Mouse (Mus musculus) cortical plate, adult 2 months (tissue): ENCODE measurements around the gene Sept6. TPM values are rescaled to one million over a fixed set of nuclear protein-coding genes. Genes with fewer than 3 reads are reported as not detected.
A peak's percentile ranks its signal among the peaks of the same experiment; 100 is the strongest.

Source experiments
- H3K27ac ChIP-seq: fragments of 200-500 bp; 2 replicates; pipeline ENCODE4 v1.5.1; 2012; ENCODE audit warnings: low read length, control low read depth, inconsistent platforms; ENCODE audit not compliant: insufficient read depth
- H3K4me1 ChIP-seq: fragments of 200-500 bp; 2 replicates; pipeline ENCODE4 v1.6.1; 2011; ENCODE audit warnings: low read length; ENCODE audit not compliant: control insufficient read depth, insufficient read depth
- H3K4me3 ChIP-seq: fragments of 200-500 bp; 2 replicates; pipeline ENCODE4 v1.5.1; 2011; ENCODE audit warnings: mild to moderate bottlenecking, low read length, control low read depth; ENCODE audit not compliant: insufficient read depth
- CTCF ChIP-seq: fragments of 200-500 bp; IDR thresholded peaks from 2 replicates; pipeline ENCODE4 v1.5.1; 2011; ENCODE audit warnings: mild to moderate bottlenecking, control low read depth, low read length; ENCODE audit not compliant: insufficient read depth; ENCODE audit errors: extremely low read depth
- POLR2A ChIP-seq: fragments of 200-500 bp; IDR thresholded peaks from 2 replicates; pipeline ENCODE4 v1.6.1; 2011; ENCODE audit warnings: mild to moderate bottlenecking, low read length, control low read depth; ENCODE audit not compliant: insufficient read depth; ENCODE audit errors: extremely low read depth
- polyA plus RNA-seq: library from polyadenylated mRNA; depleted of rRNA; stranded (reverse); fragments of >200 nt; gene quantifications from 2 replicates; pipeline ENCODE4 v1.2.3, GENCODE M21; 2012; rRNA removed

Sept6 gene
- 58.4 and 60.1 TPM in 2 replicates for polyA plus RNA-seq

- no peak within 1 kb of the TSS for H3K27ac ChIP-seq
- no peak within 1 kb of the TSS for H3K4me3 ChIP-seq
- TF ChIP-seq POLR2A (no peak), CTCF (no peak)
These were observed at the start of gene Sept6 for GRCm38 (mm10) chrX:36991694-36992093. Sept6 (minus strand) TSS chrX:36991794.

GRCm38 (mm10) chrX:37028378-37028777 is 36.8 kb upstream of the Sept6 start:
- no peaks in the 10 kb centered on the region for H3K4me1 ChIP-seq
- H3K27ac ChIP-seq: no peak overlapping the region
- no peak overlapping the region for H3K4me3 ChIP-seq
- no peak for TF ChIP-seq POLR2A
- TF ChIP-seq CTCF: no peak

More at GRCm38 (mm10) chrX:36991694-36992093, at the start of gene Sept6:
- H3K4me1 ChIP-seq: peaks cover 1% of the 10 kb centered on the region; the same call in 1 of the 2 replicates

GRCm38 (mm10) chrX:37023652-37024309 is 32.2 kb upstream of the Sept6 start:
- TF ChIP-seq CTCF: no peak
- no peak for TF ChIP-seq POLR2A

GRCm38 (mm10) chrX:37022690-37023089 is 31.1 kb upstream of the Sept6 start:
- TF ChIP-seq POLR2A: no peak
- peak; percentile 63 for TF ChIP-seq CTCF
- Histone ChIP-seq H3K4me3 (no peak overlapping the region), H3K4me1 (no peaks in the 10 kb centered on the region), H3K27ac (no peak overlapping the region)

More at GRCm38 (mm10) chrX:37023652-37024309, 32.2 kb upstream of the Sept6 start:
- H3K27ac ChIP-seq: no peak overlapping the region
- H3K4me1 ChIP-seq: no peaks in the 10 kb centered on the region
- H3K4me3 ChIP-seq: no peak overlapping the region

- H3K4me3 ChIP-seq: no peak overlapping the region
- no peaks in the 10 kb centered on the region for H3K4me1 ChIP-seq
- no peak overlapping the region for H3K27ac ChIP-seq
- TF ChIP-seq POLR2A (no peak), CTCF (0 out of 2 replicates have a peak, but pooled peaks have one; percentile 1)
These were observed 27.5 kb upstream of the Sept6 start for GRCm38 (mm10) chrX:37019045-37019444.

- Histone ChIP-seq H3K4me3 (no peak overlapping the region), H3K4me1 (no peaks in the 10 kb centered on the region), H3K27ac (no peak overlapping the region)
- TF ChIP-seq CTCF (no peak), POLR2A (no peak)
These were observed 26.6 kb upstream of the Sept6 start for GRCm38 (mm10) chrX:37018150-37018654.

- Histone ChIP-seq H3K4me3 (no peak overlapping the region), H3K27ac (no peak overlapping the region), H3K4me1 (no peaks in the 10 kb centered on the region)
- no peak for TF ChIP-seq POLR2A
- TF ChIP-seq CTCF: no peak
These were observed 22.3 kb upstream of the Sept6 start for GRCm38 (mm10) chrX:37013870-37014269.

GRCm38 (mm10) chrX:36991039-36991438 is 555 bp downstream of the Sept6 start:
- no peak for TF ChIP-seq CTCF
- no peak for TF ChIP-seq POLR2A
- H3K4me1 ChIP-seq: peaks cover 1% of the 10 kb centered on the region; the same call in 1 of the 2 replicates
- no peak overlapping the region for H3K27ac ChIP-seq
- H3K4me3 ChIP-seq: no peak overlapping the region

GRCm38 (mm10) chrX:36989752-36990404 is 1.7 kb downstream of the Sept6 start:
- no peak overlapping the region for H3K27ac ChIP-seq
- TF ChIP-seq POLR2A (no peak), CTCF (no peak)
- peak overlapping the region; percentile 99 for H3K4me3 ChIP-seq
- peaks cover 4% of the 10 kb centered on the region; the same call in 1 of the 2 replicates for H3K4me1 ChIP-seq
